Mouse (Mus musculus) gastrocnemius, postnatal 25 days (tissue): ENCODE measurements around the gene Sdr9c7. TPM values are rescaled to one million over a fixed set of nuclear protein-coding genes. Genes with fewer than 3 reads are reported as not detected.

Source experiments
- total RNA-seq, 2 experiments: library from RNA; stranded (reverse); gene quantifications; 1 replicate in 1 of 2; 2 replicates in 1 of 2; pipeline ENCODE4 v1.2.3; 2021

The Sdr9c7 gene
- total RNA-seq, 2 experiments from 2014 or later: not detected

Other genes with a start within 250 kb of the Sdr9c7 start
- 1 to 10 TPM; 1.7 to 2.5 TPM for gene Nemp1, start 231.6 kb upstream of the Sdr9c7 start, total RNA-seq
- gene Nab2, start 229.9 kb upstream of the Sdr9c7 start, total RNA-seq: 1 to 10 TPM; 2.5 to 4.7 TPM
- under 1 TPM; 0.10 to 0.21 TPM for gene Myo1a, start 193.3 kb upstream of the Sdr9c7 start, total RNA-seq
- gene Tac2, start 174.0 kb upstream of the Sdr9c7 start, total RNA-seq: not detected
- 1 to 10 TPM; 4.8 to 5.3 TPM for gene Zbtb39, start 159.0 kb upstream of the Sdr9c7 start, total RNA-seq
- under 1 TPM; 0.20 to 0.62 TPM for gene Gpr182, start 146.8 kb upstream of the Sdr9c7 start, total RNA-seq
- gene Rdh1, start 138.8 kb upstream of the Sdr9c7 start, total RNA-seq: under 1 TPM; 0.05 to 0.08 TPM
- gene Rdh16f1, start 138.7 kb upstream of the Sdr9c7 start, total RNA-seq: not detected
- under 1 TPM; 0.31 to 0.40 TPM for gene Rdh9, start 122.1 kb upstream of the Sdr9c7 start, total RNA-seq
- gene Rdh16, start 97.4 kb upstream of the Sdr9c7 start, total RNA-seq: not detected
- not detected for gene Rdh19, start 48.6 kb upstream of the Sdr9c7 start, total RNA-seq
- gene Rdh16f2, start 32.0 kb upstream of the Sdr9c7 start, total RNA-seq: not detected
- not detected for gene Rdh7, start 9.7 kb upstream of the Sdr9c7 start, total RNA-seq
- gene Hsd17b6, start 109.1 kb downstream of the Sdr9c7 start, total RNA-seq: not detected
- 1 to 10 TPM in 1 of 2 experiments, under 1 TPM in 1; 0.51 to 1.0 TPM for gene Prim1, start 116.7 kb downstream of the Sdr9c7 start, total RNA-seq
- gene Naca, start 137.1 kb downstream of the Sdr9c7 start, total RNA-seq: 100 to 1,000 TPM; 339 to 340 TPM
- gene Ptges3, start 160.4 kb downstream of the Sdr9c7 start, total RNA-seq: 10 to 100 TPM; 61.5 to 62.3 TPM
- gene Atp5b, start 184.8 kb downstream of the Sdr9c7 start, total RNA-seq: 1,000 to 10,000 TPM; 3,933 to 4,186 TPM
- 10 to 100 TPM; 11.4 to 12.0 TPM for gene Baz2a, start 193.1 kb downstream of the Sdr9c7 start, total RNA-seq